Mouse (Mus musculus): Measurements from ENCODE around the gene Plppr2. TPM values are rescaled to one million over a fixed set of nuclear protein-coding genes. Genes with fewer than 3 reads are reported as not detected.

Gene Plppr2
- polyA plus RNA-seq, 1 experiment from 2014 or later = 24.2 TPM

- DNase-seq (ENCODE audit: low spot score) (peak; percentile 99), ATAC-seq (replicated peaks; ENCODE audit: low FRiP score) (peak; percentile 97)
- Histone ChIP-seq H3K4me3 (ENCODE audit: low read depth, low read length) (peak within 1 kb of the TSS; percentile 57), H3K9ac (ENCODE audit: low read length) (peak within 1 kb of the TSS; percentile 65), H3K4me2 (ENCODE audit: low read depth, low read length, severe bottlenecking) (peak within 1 kb of the TSS; percentile 94), H3K4me1 (replicated peaks; ENCODE audit: control insufficient read depth, insufficient read depth, low read length) (0 out of 2 replicates have a peak, but pooled peaks cover 2% of the 10 kb centered on the region), H3K36me3 (ENCODE audit: control insufficient read depth, insufficient read depth, low read length) (no peaks in the 10 kb centered on the region), H3K9me3 (ENCODE audit: control insufficient read depth, low read length) (no peaks in the 10 kb centered on the region), H3K27ac (ENCODE audit: low read depth, low read length) (no peak within 1 kb of the TSS), H3K27me3 (ENCODE audit: control insufficient read depth, insufficient read depth, low read length) (peaks cover 8% of the 10 kb centered on the region; the same call in 1 of the 2 replicates)
- under 1% methylated on average over 33 of the region's 36 CpGs for WGBS
These were observed 18.7 kb upstream of the Plppr2 start, which contains the start of gene Rab3d for GRCm38 (mm10) chr9:21918035-21918592. Gene Rab3d (minus strand): TSS chr9:21918192.

- no peak overlapping the region; the same call in 1 of the 2 replicates for H3K4me2 ChIP-seq (ENCODE audit: low read depth, low read length, severe bottlenecking)
- DNase-seq (ENCODE audit: low spot score) = no peak
- H3K9ac ChIP-seq (ENCODE audit: low read length) = no peak overlapping the region
- no peaks in the 10 kb centered on the region for H3K36me3 ChIP-seq (ENCODE audit: control insufficient read depth, insufficient read depth, low read length)
- H3K4me1 ChIP-seq (replicated peaks; ENCODE audit: control insufficient read depth, insufficient read depth, low read length) = 0 out of 2 replicates have a peak, but pooled peaks cover 2% of the 10 kb centered on the region
- no peak; the same call in 1 of the 2 replicates for ATAC-seq (replicated peaks; ENCODE audit: low FRiP score)
- peak overlapping the region; percentile 57; the same call in 1 of the 2 replicates for H3K4me3 ChIP-seq (ENCODE audit: low read depth, low read length)
- 17% methylated on average over 5 of the region's 5 CpGs for WGBS
- no peaks in the 10 kb centered on the region for H3K9me3 ChIP-seq (ENCODE audit: control insufficient read depth, low read length)
- H3K27me3 ChIP-seq (ENCODE audit: control insufficient read depth, insufficient read depth, low read length) = peaks cover 8% of the 10 kb centered on the region; the same call in 1 of the 2 replicates
- H3K27ac ChIP-seq (ENCODE audit: low read depth, low read length) = no peak overlapping the region
These were observed 18.0 kb upstream of the Plppr2 start for GRCm38 (mm10) chr9:21918692-21919384.

- Histone ChIP-seq H3K27me3 (ENCODE audit: control insufficient read depth, insufficient read depth, low read length) (no peaks in the 10 kb centered on the region), H3K4me2 (ENCODE audit: low read depth, low read length, severe bottlenecking) (no peak overlapping the region), H3K4me1 (replicated peaks; ENCODE audit: control insufficient read depth, insufficient read depth, low read length) (peaks cover 6% of the 10 kb centered on the region; the same call in 1 of the 2 replicates), H3K9ac (ENCODE audit: low read length) (no peak overlapping the region), H3K9me3 (ENCODE audit: control insufficient read depth, low read length) (no peaks in the 10 kb centered on the region), H3K36me3 (ENCODE audit: control insufficient read depth, insufficient read depth, low read length) (no peaks in the 10 kb centered on the region), H3K4me3 (ENCODE audit: low read depth, low read length) (no peak overlapping the region), H3K27ac (ENCODE audit: low read depth, low read length) (no peak overlapping the region)
- no peak for ATAC-seq (replicated peaks; ENCODE audit: low FRiP score)
- DNase-seq (ENCODE audit: low spot score) = no peak
- WGBS = 86% methylated on average over 4 of the region's 4 CpGs
These were observed 13.8 kb upstream of the Plppr2 start for GRCm38 (mm10) chr9:21923036-21923435.

GRCm38 (mm10) chr9:21923490-21924098, 13.2 kb upstream of the Plppr2 start:
- H3K4me2 ChIP-seq (ENCODE audit: low read depth, low read length, severe bottlenecking) = no peak overlapping the region
- no peak overlapping the region for H3K9ac ChIP-seq (ENCODE audit: low read length)
- no peak for ATAC-seq (replicated peaks; ENCODE audit: low FRiP score)
- 86% methylated on average over 3 of the region's 3 CpGs for WGBS
- no peak overlapping the region for H3K27ac ChIP-seq (ENCODE audit: low read depth, low read length)
- peaks cover 6% of the 10 kb centered on the region; the same call in 1 of the 2 replicates for H3K4me1 ChIP-seq (replicated peaks; ENCODE audit: control insufficient read depth, insufficient read depth, low read length)
- H3K4me3 ChIP-seq (ENCODE audit: low read depth, low read length) = no peak overlapping the region
- H3K9me3 ChIP-seq (ENCODE audit: control insufficient read depth, low read length) = no peaks in the 10 kb centered on the region
- no peaks in the 10 kb centered on the region for H3K36me3 ChIP-seq (ENCODE audit: control insufficient read depth, insufficient read depth, low read length)
- no peaks in the 10 kb centered on the region for H3K27me3 ChIP-seq (ENCODE audit: control insufficient read depth, insufficient read depth, low read length)
- DNase-seq (ENCODE audit: low spot score) = no peak

- Histone ChIP-seq H3K9ac (ENCODE audit: low read length) (no peak overlapping the region), H3K27ac (ENCODE audit: low read depth, low read length) (no peak overlapping the region), H3K36me3 (ENCODE audit: control insufficient read depth, insufficient read depth, low read length) (no peaks in the 10 kb centered on the region), H3K4me3 (ENCODE audit: low read depth, low read length) (no peak overlapping the region), H3K27me3 (ENCODE audit: control insufficient read depth, insufficient read depth, low read length) (no peaks in the 10 kb centered on the region), H3K9me3 (ENCODE audit: control insufficient read depth, low read length) (no peaks in the 10 kb centered on the region), H3K4me2 (ENCODE audit: low read depth, low read length, severe bottlenecking) (no peak overlapping the region), H3K4me1 (replicated peaks; ENCODE audit: control insufficient read depth, insufficient read depth, low read length) (peaks cover 6% of the 10 kb centered on the region; the same call in 1 of the 2 replicates)
- 86% methylated on average over 6 of the region's 6 CpGs for WGBS
- DNase-seq (ENCODE audit: low spot score) = no peak
- no peak for ATAC-seq (replicated peaks; ENCODE audit: low FRiP score)
These were observed 12.7 kb upstream of the Plppr2 start for GRCm38 (mm10) chr9:21924099-21924493.

GRCm38 (mm10) chr9:21925034-21925433, 11.8 kb upstream of the Plppr2 start:
- Histone ChIP-seq H3K9me3 (ENCODE audit: control insufficient read depth, low read length) (no peaks in the 10 kb centered on the region), H3K4me3 (ENCODE audit: low read depth, low read length) (no peak overlapping the region), H3K27me3 (ENCODE audit: control insufficient read depth, insufficient read depth, low read length) (no peaks in the 10 kb centered on the region), H3K4me2 (ENCODE audit: low read depth, low read length, severe bottlenecking) (no peak overlapping the region), H3K27ac (ENCODE audit: low read depth, low read length) (no peak overlapping the region), H3K4me1 (replicated peaks; ENCODE audit: control insufficient read depth, insufficient read depth, low read length) (peaks cover 6% of the 10 kb centered on the region; the same call in 1 of the 2 replicates), H3K36me3 (ENCODE audit: control insufficient read depth, insufficient read depth, low read length) (no peaks in the 10 kb centered on the region), H3K9ac (ENCODE audit: low read length) (no peak overlapping the region)
- no peak for ATAC-seq (replicated peaks; ENCODE audit: low FRiP score)
- DNase-seq (ENCODE audit: low spot score) = no peak
- 88% methylated on average over 3 of the region's 3 CpGs for WGBS

GRCm38 (mm10) chr9:21925506-21925905, 11.3 kb upstream of the Plppr2 start:
- Histone ChIP-seq H3K9me3 (ENCODE audit: control insufficient read depth, low read length) (no peaks in the 10 kb centered on the region), H3K27me3 (ENCODE audit: control insufficient read depth, insufficient read depth, low read length) (no peaks in the 10 kb centered on the region), H3K36me3 (ENCODE audit: control insufficient read depth, insufficient read depth, low read length) (no peaks in the 10 kb centered on the region), H3K9ac (ENCODE audit: low read length) (no peak overlapping the region), H3K4me1 (replicated peaks; ENCODE audit: control insufficient read depth, insufficient read depth, low read length) (peaks cover 6% of the 10 kb centered on the region; the same call in 1 of the 2 replicates), H3K4me2 (ENCODE audit: low read depth, low read length, severe bottlenecking) (no peak overlapping the region), H3K27ac (ENCODE audit: low read depth, low read length) (no peak overlapping the region), H3K4me3 (ENCODE audit: low read depth, low read length) (no peak overlapping the region)
- no peak for ATAC-seq (replicated peaks; ENCODE audit: low FRiP score)
- WGBS = 94% methylated on average over 1 of the region's 1 CpGs
- no peak for DNase-seq (ENCODE audit: low spot score)

GRCm38 (mm10) chr9:21926155-21926554, 10.7 kb upstream of the Plppr2 start:
- DNase-seq (ENCODE audit: low spot score) (no peak), ATAC-seq (replicated peaks; ENCODE audit: low FRiP score) (no peak)
- peak overlapping the region; percentile 49; the same call in 1 of the 2 replicates for H3K4me3 ChIP-seq (ENCODE audit: low read depth, low read length)
- WGBS = 81% methylated on average over 6 of the region's 6 CpGs
- H3K36me3 ChIP-seq (ENCODE audit: control insufficient read depth, insufficient read depth, low read length) = no peaks in the 10 kb centered on the region
- H3K4me2 ChIP-seq (ENCODE audit: low read depth, low read length, severe bottlenecking) = peak overlapping the region; percentile 50; the same call in 1 of the 2 replicates
- H3K4me1 ChIP-seq (replicated peaks; ENCODE audit: control insufficient read depth, insufficient read depth, low read length) = peaks cover 6% of the 10 kb centered on the region; the same call in 1 of the 2 replicates
- no peaks in the 10 kb centered on the region for H3K9me3 ChIP-seq (ENCODE audit: control insufficient read depth, low read length)
- no peak overlapping the region for H3K27ac ChIP-seq (ENCODE audit: low read depth, low read length)
- no peaks in the 10 kb centered on the region for H3K27me3 ChIP-seq (ENCODE audit: control insufficient read depth, insufficient read depth, low read length)
- H3K9ac ChIP-seq (ENCODE audit: low read length) = peak overlapping the region; percentile 70; the same call in 1 of the 2 replicates
